Mouse (Mus musculus) MEL (cell line): ENCODE data around the gene Adamts7. TPM values are rescaled to one million over a fixed set of nuclear protein-coding genes. Genes with fewer than 3 reads are reported as not detected.

ENCODE experiments used
- DNase-seq: peaks from one replicate; pipeline ENCODE4 v3.0.0; 2011; ENCODE audit warnings: low read depth, low spot score
- H3K27ac ChIP-seq: 2 replicates; pipeline ENCODE4 v1.5.1; 2012; ENCODE audit warnings: low read depth, mild to moderate bottlenecking, control low read depth, low read length, moderate library complexity; ENCODE audit not compliant: control insufficient read depth
- H3K27me3 ChIP-seq, 2 experiments: fragments of 150-350 bp in 1 of 2; sonication (generic) in 1 of 2; 2 replicates each; pipeline ENCODE4 v1.6.1; 2012; ENCODE audit warnings: low read length in 2 of 2, mild to moderate bottlenecking in 2 of 2, improper control_type of control experiment in 1 of 2, moderate library complexity in 1 of 2; ENCODE audit not compliant: insufficient read depth in 2 of 2, control insufficient read depth in 1 of 2
- H3K36me3 ChIP-seq, 2 experiments: 2 replicates each; pipeline ENCODE4 v1.6.1; 2012 to 2014; ENCODE audit warnings: low read length in 2 of 2, improper control_type of control experiment in 1 of 2, inconsistent platforms in 1 of 2, mild to moderate bottlenecking in 1 of 2; ENCODE audit not compliant: insufficient read depth in 2 of 2, control insufficient read depth in 1 of 2
- H3K4me1 ChIP-seq, 2 experiments: fragments of 150-350 bp in 1 of 2; sonication (generic) in 1 of 2; 2 replicates each; pipeline ENCODE4 v1.6.1; 2012; ENCODE audit warnings: low read length in 2 of 2, improper control_type of control experiment in 1 of 2, mild to moderate bottlenecking in 1 of 2; ENCODE audit not compliant: insufficient read depth in 2 of 2, control insufficient read depth in 1 of 2
- H3K4me3 ChIP-seq, 2 experiments: fragments of 150-350 bp in 1 of 2; sonication (generic) in 1 of 2; 2 replicates each; pipeline ENCODE4 v1.5.1; 2012; ENCODE audit warnings: low read depth in 2 of 2, low read length in 2 of 2, mild to moderate bottlenecking in 2 of 2, moderate library complexity in 2 of 2, control low read depth in 1 of 2, improper control_type of control experiment in 1 of 2; ENCODE audit not compliant: control insufficient read depth in 1 of 2, insufficient read depth in 1 of 2
- H3K79me2 ChIP-seq: 2 replicates; pipeline ENCODE4 v1.6.1; 2012; ENCODE audit warnings: mild to moderate bottlenecking, low read length, moderate library complexity; ENCODE audit not compliant: control insufficient read depth, poor library complexity, insufficient read depth
- H3K9ac ChIP-seq: 2 replicates; pipeline ENCODE4 v1.6.1; 2012; ENCODE audit warnings: low read depth, mild to moderate bottlenecking, control low read depth, low read length, moderate library complexity; ENCODE audit not compliant: control insufficient read depth, poor library complexity, severe bottlenecking
- H3K9me3 ChIP-seq: fragments of 150-350 bp; sonication (generic); replicated peaks from 2 replicates; pipeline ENCODE4 v1.6.1; 2012; ENCODE audit warnings: mild to moderate bottlenecking, low read length, improper control_type of control experiment, moderate library complexity; ENCODE audit not compliant: insufficient read depth
- CHD1 ChIP-seq: IDR thresholded peaks from 2 replicates; pipeline ENCODE4 v1.6.1; 2012; ENCODE audit warnings: low read depth, mild to moderate bottlenecking, inconsistent platforms, low read length, improper control_type of control experiment
- CHD2 ChIP-seq: IDR thresholded peaks from 2 replicates; pipeline ENCODE4 v1.6.1; 2011; ENCODE audit warnings: low read length, improper control_type of control experiment
- EP300 ChIP-seq, 2 experiments: IDR thresholded peaks; 2 replicates each; pipeline ENCODE4 v1.6.1; 2011; ENCODE audit warnings: improper control_type of control experiment in 2 of 2, low read length in 2 of 2, low read depth in 1 of 2, mild to moderate bottlenecking in 1 of 2
- ETS1 ChIP-seq: IDR thresholded peaks from 2 replicates; pipeline ENCODE4 v1.6.1; 2012; ENCODE audit warnings: low read depth, mild to moderate bottlenecking, inconsistent platforms, low read length, improper control_type of control experiment, moderate library complexity
- GABPA ChIP-seq: IDR thresholded peaks from 2 replicates; pipeline ENCODE4 v1.6.1; 2012; ENCODE audit warnings: low read depth, mild to moderate bottlenecking, inconsistent platforms, low read length, improper control_type of control experiment, moderate library complexity
- HCFC1 ChIP-seq: IDR thresholded peaks from 2 replicates; pipeline ENCODE4 v1.6.1; 2012; ENCODE audit warnings: low read depth, mild to moderate bottlenecking, inconsistent platforms, low read length, improper control_type of control experiment, moderate library complexity
- JUND ChIP-seq: IDR thresholded peaks from 2 replicates; pipeline ENCODE4 v1.6.1; 2011; ENCODE audit warnings: low read depth, mild to moderate bottlenecking, improper control_type of control experiment, low read length
- MYC ChIP-seq: IDR thresholded peaks from 2 replicates; pipeline ENCODE4 v1.6.1; 2011; ENCODE audit warnings: low read depth, mild to moderate bottlenecking, low read length, improper control_type of control experiment, moderate library complexity
- NRF1 ChIP-seq: IDR thresholded peaks from 2 replicates; pipeline ENCODE4 v1.6.1; 2014; ENCODE audit warnings: low read depth, mild to moderate bottlenecking, inconsistent platforms, low read length, improper control_type of control experiment, moderate library complexity; ENCODE audit not compliant: poor library complexity, insufficient read depth, severe bottlenecking
- POLR2AphosphoS5 ChIP-seq: IDR thresholded peaks from 2 replicates; pipeline ENCODE4 v1.6.1; 2012; ENCODE audit warnings: low read depth, borderline replicate concordance, mild to moderate bottlenecking, inconsistent platforms, low read length, moderate library complexity, mixed read lengths
- SIN3A ChIP-seq: IDR thresholded peaks from 2 replicates; pipeline ENCODE4 v1.6.1; 2012; ENCODE audit warnings: low read length, improper control_type of control experiment, inconsistent platforms
- SMC3 ChIP-seq: IDR thresholded peaks from 2 replicates; pipeline ENCODE4 v1.6.1; 2011; ENCODE audit warnings: low read depth, low read length, improper control_type of control experiment
- TAL1 ChIP-seq: IDR thresholded peaks from 2 replicates; pipeline ENCODE4 v1.6.1; 2012; ENCODE audit warnings: mild to moderate bottlenecking, inconsistent platforms, low read length, moderate library complexity, mixed read lengths
- USF1 ChIP-seq: IDR thresholded peaks from 2 replicates; pipeline ENCODE4 v1.6.1; 2014; ENCODE audit warnings: low read depth, mild to moderate bottlenecking, inconsistent platforms, low read length, improper control_type of control experiment, moderate library complexity
- USF2 ChIP-seq, 2 experiments: IDR thresholded peaks; 2 replicates each; pipeline ENCODE4 v1.6.1; 2011 to 2012; ENCODE audit warnings: improper control_type of control experiment in 2 of 2, low read length in 2 of 2, borderline replicate concordance in 1 of 2, inconsistent platforms in 1 of 2, low read depth in 1 of 2, mild to moderate bottlenecking in 1 of 2; ENCODE audit not compliant: insufficient read depth in 1 of 2
- ZC3H11A ChIP-seq: IDR thresholded peaks from 2 replicates; pipeline ENCODE4 v1.6.1; 2012; ENCODE audit warnings: low read depth, mild to moderate bottlenecking, inconsistent platforms, low read length, improper control_type of control experiment
- ZNF384 ChIP-seq: IDR thresholded peaks from 2 replicates; pipeline ENCODE4 v1.6.1; 2012; ENCODE audit warnings: low read depth, mild to moderate bottlenecking, inconsistent platforms, low read length, improper control_type of control experiment
- polyA plus RNA-seq, 2 experiments: library from polyadenylated mRNA; stranded (reverse) in 1 of 2; unstranded in 1 of 2; fragments of >175 nt in 1 of 2; fragments of >200 nt in 1 of 2; gene quantifications; 2 replicates each; pipeline versions ENCODE4 v1.2.1 to v1.2.4; 2012; ENCODE audit warnings: low replicate concordance in 2 of 2, low read depth in 1 of 2; ENCODE audit not compliant: insufficient read length in 2 of 2, insufficient read depth in 1 of 2, missing spikeins in 1 of 2
- total RNA-seq: library from RNA; depleted of rRNA; stranded (reverse); fragments of 300-350 nt; gene quantifications from 2 replicates; pipeline ENCODE4 v1.2.3, GENCODE M21; 2012

Adamts7 gene
- total and polyA plus RNA-seq, 3 experiments, result 0.03 TPM; not detected in 2

DNA sequence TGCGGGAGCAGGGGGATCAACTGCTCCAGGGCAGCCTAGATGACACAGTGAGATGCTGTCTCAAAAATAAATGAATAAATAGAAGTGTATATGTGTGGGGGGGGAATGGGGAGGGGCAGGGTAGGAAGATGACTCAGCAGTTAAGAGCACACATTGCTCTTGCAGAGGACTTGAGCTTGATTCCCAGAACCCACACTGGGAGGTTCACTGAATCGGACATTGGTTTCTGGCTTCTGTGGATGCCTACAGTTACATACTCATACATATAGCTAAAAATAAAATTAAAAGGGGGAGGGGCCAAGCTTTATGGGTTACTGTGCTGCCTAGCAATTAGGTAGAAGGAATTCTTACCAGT lies 63.9 kb downstream of the Adamts7 start:
- H3K27ac ChIP-seq, result no peak overlapping the region
- H3K9me3 ChIP-seq, result no peaks in the 10 kb centered on the region
- H3K4me1 ChIP-seq, result peaks cover 0 to 3% of the 10 kb centered on the region in 2 experiments; a peak in 1 of 4 replicates
- TF ChIP-seq TAL1 (no peak), CHD1 (no peak), CHD2 (no peak), NRF1 (no peak), USF2 (IDR thresholded peaks at IDR 0.05; ENCODE audit: borderline replicate concordance in 1 of 2, insufficient read depth in 1 of 2, low read depth in 1 of 2, low read length in 2 of 2) (no peak), POLR2AphosphoS5 (no peak), ZC3H11A (no peak), GABPA (no peak), JUND (no peak), MYC (no peak), ETS1 (no peak), HCFC1 (no peak), SMC3 (no peak), SIN3A (no peak), USF1 (no peak)
- H3K27me3 ChIP-seq, result no peaks in the 10 kb centered on the region
- H3K9ac ChIP-seq, result no peak overlapping the region
- H3K79me2 ChIP-seq, result no peaks in the 10 kb centered on the region
- DNase-seq, result no peak
- H3K36me3 ChIP-seq, result peaks cover 2 to 14% of the 10 kb centered on the region in 2 experiments; a peak in 2 of 4 replicates
- H3K4me3 ChIP-seq, result no peak overlapping the region

DNA sequence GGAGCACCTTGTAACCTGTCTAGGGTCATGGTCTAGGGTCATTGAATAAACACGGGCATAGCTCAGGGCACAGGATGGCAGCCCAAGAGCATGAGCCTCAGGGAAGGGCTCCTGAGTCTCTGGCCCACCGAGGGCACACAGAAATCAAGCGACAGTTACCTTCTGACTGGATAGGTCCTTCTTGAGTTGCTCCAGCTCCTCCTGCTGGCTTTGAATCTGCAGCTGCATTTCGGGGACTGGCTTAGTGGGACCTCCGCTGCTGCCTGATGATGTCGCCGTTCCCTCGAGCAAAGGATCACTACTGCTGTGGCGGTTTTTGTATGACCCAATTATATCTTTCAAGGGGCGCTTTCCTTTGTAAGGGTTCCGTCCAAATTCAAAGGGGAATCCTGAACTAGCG lies 64.3 kb downstream of the Adamts7 start:
- H3K27me3 ChIP-seq, result no peaks in the 10 kb centered on the region
- H3K4me3 ChIP-seq, result no peak overlapping the region
- TF ChIP-seq NRF1, result no peak
- TF ChIP-seq ZNF384, result no peak
- TF ChIP-seq EP300 (IDR thresholded peaks at IDR 0.05; ENCODE audit: low read depth in 1 of 2, low read length in 2 of 2), result no peak
- DNase-seq, result no peak
- no peak overlapping the region for H3K9ac ChIP-seq
- peaks cover 0 to 3% of the 10 kb centered on the region in 2 experiments; a peak in 1 of 4 replicates for H3K4me1 ChIP-seq
- H3K36me3 ChIP-seq, result peaks cover 2 to 14% of the 10 kb centered on the region in 2 experiments; a peak in 2 of 4 replicates
- H3K79me2 ChIP-seq, result no peaks in the 10 kb centered on the region
- no peaks in the 10 kb centered on the region for H3K9me3 ChIP-seq
- H3K27ac ChIP-seq, result no peak overlapping the region
